ENCODE assay signal across 11 mouse cellular contexts in genomic region chr12:73383179-73383510, GRCm38 (mm10).
DNase-seq lines count a peak whose midpoint lies in the region; ATAC-seq lines count a peak whose summit lies in the region.
"Had no signal": no experiment of that assay in that cellular context is flagged by ENCODE, and none has a peak within 500 bp of the region (broad histone marks: within the 10 kb centered on the region; RNA-seq: fewer than 3 reads in every experiment).

No protein-coding gene starts in this region.

- WGBS in hindbrain, embryonic 10.5 days, result 67% methylated on average over 5 of the region's 5 CpGs
- 70% methylated on average over 5 of the region's 5 CpGs for WGBS in hindbrain, embryonic 13.5 days
- WGBS in heart, embryonic 14.5 days, result 46% methylated on average over 5 of the region's 5 CpGs

- peak overlapping the region; percentile 50 for H3K27ac ChIP-seq in hindbrain, embryonic 10.5 days
- no peak overlapping the region for H3K27ac ChIP-seq in hindbrain, embryonic 13.5 days
- peak overlapping the region; percentile 29 to 59; a peak in 3 of 4 replicates for H3K27ac ChIP-seq in heart, embryonic 14.5 days (replicated peaks in 1 of 2; ENCODE audit: control insufficient read depth in 1 of 2, insufficient read depth in 1 of 2, low read depth in 2 of 2, low read length in 2 of 2)
- H3K27ac ChIP-seq: macrophage had no signal

- H3K9me3 ChIP-seq in hindbrain, embryonic 10.5 days, result no peaks in the 10 kb centered on the region
- H3K9me3 ChIP-seq in hindbrain, embryonic 13.5 days, result no peaks in the 10 kb centered on the region
- H3K9me3 ChIP-seq in heart, embryonic 14.5 days (ENCODE audit: control insufficient read depth, low read length), result no peaks in the 10 kb centered on the region

- H3K36me3 ChIP-seq in hindbrain, embryonic 10.5 days, result no peaks in the 10 kb centered on the region
- no peaks in the 10 kb centered on the region for H3K36me3 ChIP-seq in hindbrain, embryonic 13.5 days
- H3K36me3 ChIP-seq in heart, embryonic 14.5 days (ENCODE audit: control insufficient read depth, insufficient read depth, low read length), result no peaks in the 10 kb centered on the region

- no peak for DNase-seq in hindbrain, embryonic 10.5 days (ENCODE audit: low spot score)
- DNase-seq in NIH3T3 (ENCODE audit: low read depth) (peak; percentile 85), adipocyte (ENCODE audit: low spot score) (no peak)
- DNase-seq in kidney, postnatal 36 days, result peak; percentile 53 to 58
- no peak for DNase-seq in left cerebral cortex, postnatal 36 days (ENCODE audit: low spot score in 2 of 2)
- DNase-seq: cerebellum, adult 18-20 months had no signal

- no peak overlapping the region for H3K4me3 ChIP-seq in hindbrain, embryonic 10.5 days
- H3K4me3 ChIP-seq in hindbrain, embryonic 13.5 days, result no peak overlapping the region
- H3K4me3 ChIP-seq in heart, embryonic 14.5 days (ENCODE audit: control insufficient read depth in 1 of 2, insufficient read depth in 1 of 2, low read depth in 1 of 2, low read length in 2 of 2), result no peak overlapping the region
- H3K4me3 ChIP-seq: erythroblast, embryonic 14.5 days had no signal

- no peak for ATAC-seq in hindbrain, embryonic 13.5 days (ENCODE audit: low FRiP score)
- no peak for ATAC-seq in heart, embryonic 14.5 days (ENCODE audit: insufficient number of reproducible peaks, insufficient read depth, low FRiP score, low read depth)
- ATAC-seq: intestine, embryonic 16.5 days had no signal

- H3K4me1 ChIP-seq in hindbrain, embryonic 10.5 days (replicated peaks), result peaks cover 32% of the 10 kb centered on the region
- 0 out of 2 replicates have a peak, but pooled peaks cover 9% of the 10 kb centered on the region for H3K4me1 ChIP-seq in hindbrain, embryonic 13.5 days (replicated peaks)
- H3K4me1 ChIP-seq in heart, embryonic 14.5 days (ENCODE audit: control insufficient read depth in 2 of 2, insufficient read depth in 2 of 2, low read length in 2 of 2), result peaks cover 46 to 56% of the 10 kb centered on the region in 2 experiments

- H3K4me2 ChIP-seq in hindbrain, embryonic 13.5 days, result no peak overlapping the region
- no peak overlapping the region for H3K4me2 ChIP-seq in heart, embryonic 14.5 days (ENCODE audit: low read length)

- no peaks in the 10 kb centered on the region for H3K27me3 ChIP-seq in hindbrain, embryonic 10.5 days (ENCODE audit: insufficient read depth, poor library complexity, severe bottlenecking)
- no peaks in the 10 kb centered on the region for H3K27me3 ChIP-seq in hindbrain, embryonic 13.5 days
- H3K27me3 ChIP-seq in heart, embryonic 14.5 days (ENCODE audit: control insufficient read depth, insufficient read depth, low read length), result no peaks in the 10 kb centered on the region

- H3K9ac ChIP-seq in hindbrain, embryonic 13.5 days, result no peak overlapping the region
- peak overlapping the region; percentile 1; the same call in 1 of the 2 replicates for H3K9ac ChIP-seq in heart, embryonic 14.5 days (ENCODE audit: low read length)

- intact Hi-C loops in left cerebral cortex, postnatal 36 days (cut with DNase I), result no loop called here

Comparison
In these comparisons a context has a peak if more than half of its experiments do, and no peak if none do; other contexts are left out.
1. DNase-seq: peak in NIH3T3 (single experiment) and kidney, postnatal 36 days (2 of 2); none in hindbrain, embryonic 10.5 days (single experiment), left cerebral cortex, postnatal 36 days (0 of 2) and adipocyte (single experiment).